Mouse (Mus musculus) heart, postnatal 36 days (tissue): ENCODE data around the gene Foxo6. TPM values are rescaled to one million over a fixed set of nuclear protein-coding genes. Genes with fewer than 3 reads are reported as not detected.

Experiments
- DNase-seq, 2 experiments: peaks; one replicate each; pipeline ENCODE4 v3.0.0; 2021 to 2022
- intact Hi-C: fragments of 180-260 bp; cut with DNase I; formaldehyde crosslinking; loops from one replicate; pipeline ENCODE4 v1.15.1; 2025
- total RNA-seq, 2 experiments: library from RNA; stranded (reverse); gene quantifications; 2 replicates each; pipeline ENCODE4 v1.2.3; 2021

Gene Foxo6
- total RNA-seq, 2 experiments from 2014 or later, result 2.3 to 4.6 TPM

DNA sequence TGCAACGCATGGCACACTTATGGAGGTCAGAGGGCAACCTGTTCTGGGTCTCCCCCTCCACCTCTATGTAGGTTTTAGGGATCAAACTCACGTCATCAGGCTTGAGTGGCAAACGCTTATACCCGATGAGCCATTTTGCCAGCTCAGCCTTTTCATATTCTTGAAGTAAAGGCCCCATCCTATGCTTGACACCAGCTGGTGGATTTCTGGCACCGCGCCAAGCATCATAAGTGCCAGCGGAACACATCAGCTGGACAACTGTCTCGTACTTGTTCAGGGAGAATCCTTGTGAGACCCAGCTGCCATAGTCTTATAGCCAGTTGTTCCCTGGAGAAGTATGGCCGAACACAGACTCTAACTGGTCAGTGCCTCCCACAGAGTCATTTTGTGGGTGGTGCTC is 68.3 kb downstream of the Foxo6 start:
- intact Hi-C loops, result no loop called here
- DNase-seq, result no peak

Other genes starting within 250 kb of the Foxo6 start
- gene AL607142.1, start 222.4 kb downstream of the Foxo6 start, total RNA-seq, result not detected
- not detected for gene Edn2, start 126.1 kb downstream of the Foxo6 start, total RNA-seq
- 10 to 100 TPM; 56.4 to 59.8 TPM for gene Scmh1, start 117.9 kb upstream of the Foxo6 start, total RNA-seq
- gene Slfnl1, start 244.9 kb upstream of the Foxo6 start, total RNA-seq, result not detected